Mouse (Mus musculus) neural tube, embryonic 11.5 days (tissue): ENCODE results near the gene Rps27. TPM values are rescaled to one million over a fixed set of nuclear protein-coding genes. Genes with fewer than 3 reads are reported as not detected.

Experiments
- ATAC-seq: fragments of 200-750 bp; cut with Nextera tagmentation; 2 replicates; pipeline ENCODE4 v1.8.0; 2017; ENCODE audit warnings: moderate number of reproducible peaks, mild to moderate bottlenecking, moderate TSS enrichment, moderate library complexity; ENCODE audit not compliant: insufficient read depth, low FRiP score, low TSS enrichment
- DNase-seq: peaks from one replicate; pipeline ENCODE4 v3.0.0-alpha.2; 2015; ENCODE audit warnings: low spot score
- H3K27ac ChIP-seq: fragments of 300-500 bp; sonication (generic); 2 replicates; pipeline ENCODE4 v1.5.1; 2014; ENCODE audit warnings: low read depth, mild to moderate bottlenecking, low read length
- H3K27me3 ChIP-seq: fragments of 300-500 bp; sonication (generic); 2 replicates; pipeline ENCODE4 v1.6.1; 2014; ENCODE audit warnings: mild to moderate bottlenecking, low read length, mixed read lengths; ENCODE audit not compliant: control insufficient read depth, insufficient read depth
- H3K36me3 ChIP-seq: fragments of 300-500 bp; sonication (generic); 2 replicates; pipeline ENCODE4 v1.6.1; 2014; ENCODE audit warnings: mild to moderate bottlenecking, low read length, moderate library complexity, mixed read lengths; ENCODE audit not compliant: control insufficient read depth, insufficient read depth
- H3K4me1 ChIP-seq: fragments of 300-500 bp; sonication (generic); 2 replicates; pipeline ENCODE4 v1.6.1; 2014; ENCODE audit warnings: low read length, mixed read lengths; ENCODE audit not compliant: control insufficient read depth, insufficient read depth
- H3K4me2 ChIP-seq: fragments of 300-500 bp; sonication (generic); 2 replicates; pipeline ENCODE4 v1.6.1; 2014; ENCODE audit warnings: low read depth, mild to moderate bottlenecking, moderate library complexity
- H3K4me3 ChIP-seq: fragments of 300-500 bp; sonication (generic); 2 replicates; pipeline ENCODE4 v1.5.1; 2014; ENCODE audit warnings: low read depth, low read length
- H3K9ac ChIP-seq: fragments of 300-500 bp; sonication (generic); 2 replicates; pipeline ENCODE4 v1.6.1; 2014; ENCODE audit warnings: mild to moderate bottlenecking, low read length
- H3K9me3 ChIP-seq: fragments of 300-500 bp; sonication (generic); 2 replicates; pipeline ENCODE4 v1.6.1; 2016; ENCODE audit warnings: low read length; ENCODE audit not compliant: control insufficient read depth
- WGBS: fragments of 180-500 bp; shearing (Covaris S2); extraction: QIAGEN DNeasy Blood & Tissue Kit; methylation state at CpG from one replicate; pipeline ENCODE4 v1.1.7; 2014; 5-methylcytosine and 5-hydroxymethylcytosine counted together
- polyA plus RNA-seq: library from polyadenylated mRNA; unstranded; fragments of >200 nt; fragmentation: Nextera tagmentation; extraction: Ambion mirVana; gene quantifications from 2 replicates; pipeline ENCODE4 v1.2.1, GENCODE M21; 2014

Gene Rps27
- polyA plus RNA-seq, 1 experiment from 2014 or later = 1,223 TPM

GRCm38 (mm10) chr3:90220531-90220951, 7.1 kb upstream of the Rps27 start:
- ATAC-seq = peak; percentile 71
- DNase-seq = peak; percentile 64
- H3K27ac ChIP-seq = peak overlapping the region; percentile 40; the same call in 1 of the 2 replicates
- 0% methylated on average over 18 of the region's 20 CpGs for WGBS
- H3K4me3 ChIP-seq = peak overlapping the region; percentile 39
- peak overlapping the region; percentile 63 for H3K4me2 ChIP-seq
- no peaks in the 10 kb centered on the region for H3K27me3 ChIP-seq
- no peaks in the 10 kb centered on the region; the same call in 1 of the 2 replicates for H3K36me3 ChIP-seq
- H3K4me1 ChIP-seq = no peaks in the 10 kb centered on the region
- no peaks in the 10 kb centered on the region for H3K9me3 ChIP-seq
- peak overlapping the region; percentile 50 for H3K9ac ChIP-seq

GRCm38 (mm10) chr3:90220088-90220487, 6.6 kb upstream of the Rps27 start:
- Histone ChIP-seq H3K27me3 (no peaks in the 10 kb centered on the region), H3K9ac (peak overlapping the region; percentile 50), H3K4me2 (peak overlapping the region; percentile 63), H3K4me1 (no peaks in the 10 kb centered on the region), H3K36me3 (no peaks in the 10 kb centered on the region; the same call in 1 of the 2 replicates), H3K27ac (no peak overlapping the region), H3K9me3 (no peaks in the 10 kb centered on the region), H3K4me3 (peak overlapping the region; percentile 39)
- DNase-seq = peak; percentile 63
- peak; percentile 46 for ATAC-seq
- 11% methylated on average over 6 of the region's 6 CpGs for WGBS

GRCm38 (mm10) chr3:90215825-90216380, 2.5 kb upstream of the Rps27 start:
- Histone ChIP-seq H3K27me3 (no peaks in the 10 kb centered on the region), H3K9ac (no peak overlapping the region), H3K4me2 (no peak overlapping the region), H3K4me1 (peaks cover 8% of the 10 kb centered on the region; the same call in 1 of the 2 replicates), H3K27ac (no peak overlapping the region), H3K9me3 (no peaks in the 10 kb centered on the region), H3K36me3 (peaks cover 6% of the 10 kb centered on the region), H3K4me3 (no peak overlapping the region)
- ATAC-seq (no peak), DNase-seq (no peak)
- 61% methylated on average over 1 of the region's 1 CpGs for WGBS

- 13% methylated on average over 12 of the region's 12 CpGs for WGBS
- H3K4me1 ChIP-seq = peaks cover 8% of the 10 kb centered on the region; the same call in 1 of the 2 replicates
- H3K36me3 ChIP-seq = peaks cover 6% of the 10 kb centered on the region
- H3K4me3 ChIP-seq = peak overlapping the region; percentile 75
- H3K27ac ChIP-seq = no peak overlapping the region
- ATAC-seq (peak; percentile 62; the same call in 1 of the 2 replicates), DNase-seq (no peak)
- peak overlapping the region; percentile 50 for H3K4me2 ChIP-seq
- H3K9me3 ChIP-seq = no peaks in the 10 kb centered on the region
- peak overlapping the region; percentile 16 for H3K9ac ChIP-seq
- H3K27me3 ChIP-seq = no peaks in the 10 kb centered on the region
Observed at GRCm38 (mm10) chr3:90213956-90214684, 669 bp upstream of the Rps27 start.

- no peak for ATAC-seq
- H3K36me3 ChIP-seq = peaks cover 11% of the 10 kb centered on the region
- H3K9ac ChIP-seq = peak overlapping the region; percentile 80
- H3K4me1 ChIP-seq = peaks cover 8% of the 10 kb centered on the region; the same call in 1 of the 2 replicates
- H3K4me3 ChIP-seq = peak overlapping the region; percentile 75
- no peak overlapping the region for H3K27ac ChIP-seq
- H3K4me2 ChIP-seq = peak overlapping the region; percentile 85
- no peaks in the 10 kb centered on the region for H3K9me3 ChIP-seq
- no peaks in the 10 kb centered on the region for H3K27me3 ChIP-seq
- no peak for DNase-seq
- 19% methylated on average over 5 of the region's 5 CpGs for WGBS
Observed at GRCm38 (mm10) chr3:90212723-90213122, 728 bp downstream of the Rps27 start.

- Histone ChIP-seq H3K9me3 (no peaks in the 10 kb centered on the region), H3K4me1 (peaks cover 8% of the 10 kb centered on the region; the same call in 1 of the 2 replicates), H3K9ac (no peak overlapping the region), H3K4me2 (peak overlapping the region; percentile 85), H3K27ac (no peak overlapping the region), H3K4me3 (peak overlapping the region; percentile 75), H3K27me3 (no peaks in the 10 kb centered on the region), H3K36me3 (peaks cover 11% of the 10 kb centered on the region)
- no peak for DNase-seq
- no peak for ATAC-seq
- WGBS = 83% methylated on average over 13 of the region's 13 CpGs
Observed at GRCm38 (mm10) chr3:90211475-90212398, 1.7 kb downstream of the Rps27 start.

GRCm38 (mm10) chr3:90209908-90210566, 3.4 kb downstream of the Rps27 start:
- H3K27me3 ChIP-seq = no peaks in the 10 kb centered on the region
- peaks cover 11% of the 10 kb centered on the region for H3K36me3 ChIP-seq
- no peak overlapping the region for H3K9ac ChIP-seq
- DNase-seq (no peak), ATAC-seq (no peak)
- no peaks in the 10 kb centered on the region for H3K9me3 ChIP-seq
- H3K4me1 ChIP-seq = peaks cover 8% of the 10 kb centered on the region; the same call in 1 of the 2 replicates
- no peak overlapping the region for H3K4me3 ChIP-seq
- H3K4me2 ChIP-seq = no peak overlapping the region
- H3K27ac ChIP-seq = no peak overlapping the region
- WGBS = 94% methylated on average over 5 of the region's 5 CpGs

- H3K27me3 ChIP-seq = no peaks in the 10 kb centered on the region
- no peaks in the 10 kb centered on the region for H3K9me3 ChIP-seq
- H3K27ac ChIP-seq = no peak overlapping the region
- H3K4me2 ChIP-seq = no peak overlapping the region
- 93% methylated on average over 2 of the region's 2 CpGs for WGBS
- DNase-seq (no peak), ATAC-seq (no peak)
- peaks cover 11% of the 10 kb centered on the region for H3K36me3 ChIP-seq
- no peak overlapping the region for H3K9ac ChIP-seq
- peaks cover 8% of the 10 kb centered on the region; the same call in 1 of the 2 replicates for H3K4me1 ChIP-seq
- H3K4me3 ChIP-seq = no peak overlapping the region
Observed at GRCm38 (mm10) chr3:90208662-90209061, 4.8 kb downstream of the Rps27 start.
